ENCODE assay signal across 14 mouse cellular contexts in the genomic region with DNA sequence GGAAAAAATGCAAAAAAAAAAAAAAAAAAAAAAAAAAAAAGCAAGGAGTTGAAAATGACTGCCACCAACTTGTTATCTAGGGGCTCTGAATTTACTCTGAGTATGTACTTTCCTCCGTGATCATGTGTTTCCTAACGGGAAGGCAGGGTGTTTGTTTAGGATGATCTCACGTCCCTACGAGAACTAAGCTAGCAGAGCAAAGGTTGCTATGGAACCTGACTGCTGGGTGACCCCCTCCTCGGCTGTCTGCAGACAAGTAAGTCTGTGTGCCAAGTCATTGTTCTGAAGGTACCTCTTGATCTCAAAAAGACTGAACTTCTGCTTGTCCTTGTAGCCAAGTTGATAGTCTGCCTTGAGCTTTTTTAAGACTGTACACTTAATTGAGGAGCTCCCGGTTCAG.
DNase-seq lines count a peak whose midpoint lies in the region; ATAC-seq and TF ChIP-seq lines count a peak whose summit lies in the region.
"Had no signal": no experiment of that assay in that cellular context is flagged by ENCODE, and none has a peak within 500 bp of the region (broad histone marks: within the 10 kb centered on the region; RNA-seq: fewer than 3 reads in every experiment).

No protein-coding gene starts in this region.

- TF ChIP-seq CTCF in kidney, adult 2 months (conservative IDR thresholded peaks at IDR 0.05; ENCODE audit: insufficient read depth, insufficient read length, low read depth, low read length), result no peak
- no peak for TF ChIP-seq CTCF in intestine, postnatal 0 days (IDR thresholded peaks at IDR 0.05; ENCODE audit: low read depth)
- TF ChIP-seq CTCF in hindbrain, postnatal 0 days (IDR thresholded peaks at IDR 0.05; ENCODE audit: low read depth), result no peak

- ATAC-seq in kidney, embryonic 14.5 days (ENCODE audit: low FRiP score, low TSS enrichment), result no peak
- no peak for ATAC-seq in heart, embryonic 13.5 days (ENCODE audit: extremely low read depth, insufficient number of reproducible peaks, low FRiP score, low TSS enrichment)
- 0 out of 2 replicates have a peak, but pooled peaks have one; percentile 47 for ATAC-seq in intestine, postnatal 0 days
- no peak for ATAC-seq in hindbrain, postnatal 0 days
- ATAC-seq in megakaryocyte progenitor cell, adult 5-6 weeks (replicated peaks; ENCODE audit: poor library complexity), result no peak
- no peak for ATAC-seq in hindbrain, embryonic 14.5 days (ENCODE audit: low FRiP score)
- ATAC-seq: forebrain, postnatal 0 days had no signal

- TF ChIP-seq POLR2A in kidney, adult 2 months (IDR thresholded peaks at IDR 0.05; ENCODE audit: low read depth, low read length), result no peak

- WGBS in kidney, adult 2 months, result 62% methylated on average over 6 of the region's 6 CpGs
- WGBS in kidney, embryonic 14.5 days, result 72% methylated on average over 6 of the region's 6 CpGs
- WGBS in heart, embryonic 13.5 days, result 57% methylated on average over 6 of the region's 6 CpGs
- WGBS in intestine, postnatal 0 days, result 33% methylated on average over 6 of the region's 6 CpGs
- 69% methylated on average over 6 of the region's 6 CpGs for WGBS in hindbrain, postnatal 0 days
- 80% methylated on average over 6 of the region's 6 CpGs for WGBS in hindbrain, embryonic 14.5 days

- DNase-seq in kidney, adult 2 months, result peak; percentile 28
- peak; percentile 8 for DNase-seq in skeletal muscle tissue, adult 2 months (ENCODE audit: low read depth, low spot score)
- DNase-seq in hindbrain, postnatal 0 days (ENCODE audit: low spot score), result no peak
- DNase-seq in hindbrain, embryonic 14.5 days (ENCODE audit: low spot score), result no peak
- DNase-seq: forebrain, postnatal 0 days; midbrain, embryonic 14.5 days; thymus, adult 18-20 months had no signal

- no peaks in the 10 kb centered on the region for H3K4me1 ChIP-seq in kidney, adult 2 months (ENCODE audit: control insufficient read depth, insufficient read depth, low read length)
- no peaks in the 10 kb centered on the region for H3K4me1 ChIP-seq in kidney, embryonic 14.5 days (ENCODE audit: control insufficient read depth, insufficient read depth, low read length)
- 0 out of 2 replicates have a peak, but pooled peaks cover 4% of the 10 kb centered on the region for H3K4me1 ChIP-seq in heart, embryonic 13.5 days
- 0 out of 2 replicates have a peak, but pooled peaks cover 3% of the 10 kb centered on the region for H3K4me1 ChIP-seq in intestine, postnatal 0 days (replicated peaks; ENCODE audit: control insufficient read depth, insufficient read depth, low read length)
- H3K4me1 ChIP-seq in hindbrain, postnatal 0 days (ENCODE audit: insufficient read depth, low read length), result no peaks in the 10 kb centered on the region
- no peaks in the 10 kb centered on the region for H3K4me1 ChIP-seq in hindbrain, embryonic 14.5 days (replicated peaks; ENCODE audit: control insufficient read depth, insufficient read depth, low read length)
- H3K4me1 ChIP-seq: embryonic facial prominence, embryonic 15.5 days; limb, embryonic 13.5 days had no signal

- H3K36me3 ChIP-seq in kidney, adult 2 months (ENCODE audit: control insufficient read depth, insufficient read depth, low read length), result no peaks in the 10 kb centered on the region
- no peaks in the 10 kb centered on the region for H3K36me3 ChIP-seq in kidney, embryonic 14.5 days (ENCODE audit: control insufficient read depth, insufficient read depth, low read length)
- no peaks in the 10 kb centered on the region for H3K36me3 ChIP-seq in heart, embryonic 13.5 days
- H3K36me3 ChIP-seq in intestine, postnatal 0 days (ENCODE audit: control insufficient read depth, insufficient read depth), result no peaks in the 10 kb centered on the region
- H3K36me3 ChIP-seq in hindbrain, postnatal 0 days (ENCODE audit: insufficient read depth, low read length), result no peaks in the 10 kb centered on the region
- no peaks in the 10 kb centered on the region for H3K36me3 ChIP-seq in hindbrain, embryonic 14.5 days (replicated peaks; ENCODE audit: control insufficient read depth, insufficient read depth)
- H3K36me3 ChIP-seq: embryonic facial prominence, embryonic 15.5 days; limb, embryonic 13.5 days had no signal

- no peak overlapping the region for H3K4me3 ChIP-seq in kidney, adult 2 months (ENCODE audit: insufficient read depth, low read depth, low read length)
- H3K4me3 ChIP-seq in kidney, embryonic 14.5 days (ENCODE audit: low read length), result no peak overlapping the region
- H3K4me3 ChIP-seq in heart, embryonic 13.5 days, result no peak overlapping the region
- H3K4me3 ChIP-seq in intestine, postnatal 0 days (ENCODE audit: low read depth, low read length), result no peak overlapping the region
- no peak overlapping the region for H3K4me3 ChIP-seq in hindbrain, postnatal 0 days (ENCODE audit: low read length)
- H3K4me3 ChIP-seq in hindbrain, embryonic 14.5 days (replicated peaks; ENCODE audit: low read length), result no peak overlapping the region
- H3K4me3 ChIP-seq: embryonic facial prominence, embryonic 15.5 days; limb, embryonic 13.5 days had no signal

- H3K27ac ChIP-seq in kidney, adult 2 months (ENCODE audit: insufficient read depth, low read depth, low read length), result no peak overlapping the region
- no peak overlapping the region for H3K27ac ChIP-seq in kidney, embryonic 14.5 days (ENCODE audit: low read depth, low read length)
- peak overlapping the region; percentile 79 for H3K27ac ChIP-seq in heart, embryonic 13.5 days (replicated peaks)
- H3K27ac ChIP-seq in intestine, postnatal 0 days (ENCODE audit: low read depth, low read length), result no peak overlapping the region
- no peak overlapping the region for H3K27ac ChIP-seq in hindbrain, postnatal 0 days
- H3K27ac ChIP-seq in hindbrain, embryonic 14.5 days, result no peak overlapping the region
- H3K27ac ChIP-seq: embryonic facial prominence, embryonic 15.5 days; limb, embryonic 13.5 days had no signal

- H3K9me3 ChIP-seq in kidney, embryonic 14.5 days (ENCODE audit: control insufficient read depth, low read length), result no peaks in the 10 kb centered on the region
- H3K9me3 ChIP-seq in heart, embryonic 13.5 days, result no peaks in the 10 kb centered on the region
- H3K9me3 ChIP-seq in intestine, postnatal 0 days (ENCODE audit: control insufficient read depth), result no peaks in the 10 kb centered on the region
- no peaks in the 10 kb centered on the region for H3K9me3 ChIP-seq in hindbrain, postnatal 0 days (ENCODE audit: low read length)
- no peaks in the 10 kb centered on the region; the same call in 1 of the 2 replicates for H3K9me3 ChIP-seq in hindbrain, embryonic 14.5 days (ENCODE audit: control insufficient read depth, low read length)
- H3K9me3 ChIP-seq: embryonic facial prominence, embryonic 15.5 days; limb, embryonic 13.5 days had no signal

- no peak overlapping the region for H3K9ac ChIP-seq in kidney, embryonic 14.5 days (ENCODE audit: low read depth, low read length)
- no peak overlapping the region for H3K9ac ChIP-seq in heart, embryonic 13.5 days
- no peak overlapping the region for H3K9ac ChIP-seq in intestine, postnatal 0 days (ENCODE audit: low read depth, low read length)
- no peak overlapping the region for H3K9ac ChIP-seq in hindbrain, postnatal 0 days (replicated peaks; ENCODE audit: low read length)
- H3K9ac ChIP-seq in hindbrain, embryonic 14.5 days, result no peak overlapping the region
- H3K9ac ChIP-seq: embryonic facial prominence, embryonic 15.5 days; forebrain, postnatal 0 days; limb, embryonic 13.5 days had no signal

- H3K27me3 ChIP-seq in kidney, adult 2 months (replicated peaks; ENCODE audit: control insufficient read depth, insufficient read depth, low read length), result no peaks in the 10 kb centered on the region
- H3K27me3 ChIP-seq in kidney, embryonic 14.5 days (ENCODE audit: control insufficient read depth, insufficient read depth, low read length), result no peaks in the 10 kb centered on the region
- H3K27me3 ChIP-seq in heart, embryonic 13.5 days (replicated peaks), result no peaks in the 10 kb centered on the region
- H3K27me3 ChIP-seq in intestine, postnatal 0 days (replicated peaks; ENCODE audit: control insufficient read depth, insufficient read depth, low read length), result no peaks in the 10 kb centered on the region
- no peaks in the 10 kb centered on the region for H3K27me3 ChIP-seq in hindbrain, postnatal 0 days (ENCODE audit: insufficient read depth, low read length)
- no peaks in the 10 kb centered on the region for H3K27me3 ChIP-seq in hindbrain, embryonic 14.5 days (ENCODE audit: control insufficient read depth, insufficient read depth, low read length)
- H3K27me3 ChIP-seq: CH12.LX; embryonic facial prominence, embryonic 15.5 days; limb, embryonic 13.5 days had no signal

- no peak overlapping the region for H3K4me2 ChIP-seq in kidney, embryonic 14.5 days (replicated peaks; ENCODE audit: low read depth, low read length)
- no peak overlapping the region for H3K4me2 ChIP-seq in heart, embryonic 13.5 days
- no peak overlapping the region for H3K4me2 ChIP-seq in intestine, postnatal 0 days (replicated peaks; ENCODE audit: low read depth)
- H3K4me2 ChIP-seq in hindbrain, postnatal 0 days (ENCODE audit: low read depth, low read length), result no peak overlapping the region
- H3K4me2 ChIP-seq in hindbrain, embryonic 14.5 days (replicated peaks), result no peak overlapping the region
- H3K4me2 ChIP-seq: embryonic facial prominence, embryonic 15.5 days; limb, embryonic 13.5 days had no signal

Comparison
In these comparisons a context has a peak if more than half of its experiments do, and no peak if none do; other contexts are left out.
1. DNase-seq: peak in kidney, adult 2 months (single experiment) and skeletal muscle tissue, adult 2 months (single experiment); none in hindbrain, postnatal 0 days (single experiment) and hindbrain, embryonic 14.5 days (single experiment).